Mouse (Mus musculus) midbrain, embryonic 11.5 days (tissue): Measurements from ENCODE around the gene Vdr. TPM values are rescaled to one million over a fixed set of nuclear protein-coding genes. Genes with fewer than 3 reads are reported as not detected.

Experiments used
- ATAC-seq: fragments of 200-750 bp; cut with Nextera tagmentation; 2 replicates; pipeline ENCODE4 v1.8.0; 2017; ENCODE audit warnings: moderate TSS enrichment, moderate library complexity; ENCODE audit not compliant: low FRiP score
- DNase-seq: peaks from one replicate; pipeline ENCODE4 v3.0.0; 2015; ENCODE audit warnings: low spot score; ENCODE audit errors: missing footprints
- H3K27ac ChIP-seq: fragments of 300-500 bp; sonication (generic); 2 replicates; pipeline ENCODE4 v1.5.1; 2014; ENCODE audit warnings: low read depth, low read length
- H3K27me3 ChIP-seq: fragments of 300-500 bp; sonication (generic); 2 replicates; pipeline ENCODE4 v1.6.1; 2014; ENCODE audit warnings: mild to moderate bottlenecking, low read length, moderate library complexity, mixed read lengths; ENCODE audit not compliant: control insufficient read depth, insufficient read depth
- H3K36me3 ChIP-seq: fragments of 300-500 bp; sonication (generic); 2 replicates; pipeline ENCODE4 v1.6.1; 2014; ENCODE audit warnings: mild to moderate bottlenecking, low read length, moderate library complexity, mixed read lengths; ENCODE audit not compliant: control insufficient read depth, insufficient read depth
- H3K4me1 ChIP-seq: fragments of 300-500 bp; sonication (generic); 2 replicates; pipeline ENCODE4 v1.6.1; 2014; ENCODE audit warnings: low read length; ENCODE audit not compliant: control insufficient read depth, insufficient read depth
- H3K4me2 ChIP-seq: fragments of 300-500 bp; sonication (generic); 2 replicates; pipeline ENCODE4 v1.6.1; 2014; ENCODE audit warnings: mild to moderate bottlenecking, moderate library complexity
- H3K4me3 ChIP-seq: fragments of 300-500 bp; sonication (generic); 2 replicates; pipeline ENCODE4 v1.5.1; 2014; ENCODE audit warnings: low read depth, low read length
- H3K9ac ChIP-seq: fragments of 300-500 bp; sonication (generic); 2 replicates; pipeline ENCODE4 v1.6.1; 2014; ENCODE audit warnings: low read length
- H3K9me3 ChIP-seq: fragments of 300-500 bp; sonication (generic); 2 replicates; pipeline ENCODE4 v1.6.1; 2016; ENCODE audit warnings: low read length; ENCODE audit not compliant: control insufficient read depth
- WGBS: fragments of 180-500 bp; shearing (Covaris S2); extraction: QIAGEN DNeasy Blood & Tissue Kit; methylation state at CpG from one replicate; pipeline ENCODE4 v1.1.7; 2014; 5-methylcytosine and 5-hydroxymethylcytosine counted together
- polyA plus RNA-seq: library from polyadenylated mRNA; unstranded; fragments of >200 nt; fragmentation: Nextera tagmentation; extraction: Ambion mirVana; gene quantifications from 2 replicates; pipeline ENCODE4 v1.2.1, GENCODE M21; 2014

Gene Vdr
- polyA plus RNA-seq, 1 experiment from 2014 or later, result 0.38 TPM

DNA sequence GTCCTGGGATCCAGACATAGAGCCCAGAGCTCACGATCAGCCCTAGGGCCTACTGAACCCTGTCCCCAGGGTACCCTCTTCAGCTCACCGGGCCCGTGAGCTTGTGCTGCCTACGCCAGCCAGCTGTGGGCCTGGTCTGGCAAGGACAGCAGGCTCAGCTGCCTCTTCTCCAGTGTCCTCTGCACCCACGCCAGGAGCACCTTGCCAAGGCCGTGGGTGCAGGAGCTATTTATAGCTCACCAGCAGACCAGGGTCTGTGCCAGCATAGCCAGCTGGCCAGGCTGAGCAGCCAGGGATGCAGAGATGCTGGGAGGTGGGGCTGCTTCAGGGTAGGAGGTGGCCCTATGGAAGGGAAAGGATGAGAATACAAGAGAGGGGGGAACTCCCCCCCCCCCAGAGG, 98.3 kb downstream of the Vdr start:
- no peak overlapping the region for H3K27ac ChIP-seq
- no peak overlapping the region for H3K4me3 ChIP-seq
- peaks cover 3% of the 10 kb centered on the region; the same call in 1 of the 2 replicates for H3K36me3 ChIP-seq
- 0 out of 2 replicates have a peak overlapping the region, but pooled peaks have one; percentile 12 for H3K9ac ChIP-seq
- ATAC-seq (no peak), DNase-seq (no peak)
- H3K9me3 ChIP-seq, result no peaks in the 10 kb centered on the region
- no peaks in the 10 kb centered on the region for H3K27me3 ChIP-seq
- WGBS, result 81% methylated on average over 6 of the region's 6 CpGs
- H3K4me1 ChIP-seq, result peaks cover 4% of the 10 kb centered on the region
- H3K4me2 ChIP-seq, result no peak overlapping the region

DNA sequence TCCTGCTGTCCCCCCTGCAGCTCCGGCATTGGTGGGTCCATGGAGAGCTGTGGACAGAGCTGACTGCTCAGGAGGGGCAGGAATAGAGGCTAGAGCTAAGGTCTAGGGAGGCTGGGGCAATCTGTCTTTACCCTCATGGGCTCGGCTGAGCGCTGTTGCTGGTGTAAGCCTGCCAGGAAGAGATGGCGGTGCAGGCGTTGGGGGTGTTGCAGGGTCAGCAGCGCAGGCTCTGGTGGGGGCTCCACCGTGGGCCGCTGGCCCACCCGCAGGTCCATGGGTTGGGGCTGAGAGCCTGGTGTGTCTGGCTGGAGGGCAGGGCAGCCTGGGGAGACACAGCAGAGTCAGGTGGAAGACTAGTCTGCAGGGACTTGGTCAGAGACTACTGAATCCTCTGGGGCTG, 99.1 kb downstream of the Vdr start:
- peaks cover 4% of the 10 kb centered on the region; the same call in 1 of the 2 replicates for H3K36me3 ChIP-seq
- H3K4me3 ChIP-seq, result no peak overlapping the region
- peaks cover 4% of the 10 kb centered on the region for H3K4me1 ChIP-seq
- ATAC-seq (no peak), DNase-seq (no peak)
- H3K9ac ChIP-seq, result no peak overlapping the region
- H3K4me2 ChIP-seq, result no peak overlapping the region
- H3K27ac ChIP-seq, result no peak overlapping the region
- H3K9me3 ChIP-seq, result no peaks in the 10 kb centered on the region
- H3K27me3 ChIP-seq, result no peaks in the 10 kb centered on the region
- 93% methylated on average over 9 of the region's 9 CpGs for WGBS

DNA sequence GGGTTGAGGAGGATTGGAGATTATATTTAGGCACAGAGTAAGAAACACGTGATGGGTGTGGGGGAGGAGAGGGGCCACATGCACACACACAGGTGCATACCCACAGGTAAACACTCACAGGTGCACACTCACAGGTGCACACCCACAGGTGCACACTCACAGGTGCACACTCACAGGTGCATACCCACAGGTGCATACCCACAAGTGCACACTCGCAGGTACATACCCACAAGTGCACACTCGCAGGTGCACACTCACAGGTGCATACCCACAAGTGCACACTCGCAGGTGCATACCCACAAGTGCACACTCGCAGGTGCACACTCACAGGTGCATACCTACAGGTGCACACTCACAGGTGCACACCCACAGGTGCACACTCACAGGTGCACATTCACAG, 100.0 kb downstream of the Vdr start:
- WGBS, result 90% methylated on average over 5 of the region's 5 CpGs

DNA sequence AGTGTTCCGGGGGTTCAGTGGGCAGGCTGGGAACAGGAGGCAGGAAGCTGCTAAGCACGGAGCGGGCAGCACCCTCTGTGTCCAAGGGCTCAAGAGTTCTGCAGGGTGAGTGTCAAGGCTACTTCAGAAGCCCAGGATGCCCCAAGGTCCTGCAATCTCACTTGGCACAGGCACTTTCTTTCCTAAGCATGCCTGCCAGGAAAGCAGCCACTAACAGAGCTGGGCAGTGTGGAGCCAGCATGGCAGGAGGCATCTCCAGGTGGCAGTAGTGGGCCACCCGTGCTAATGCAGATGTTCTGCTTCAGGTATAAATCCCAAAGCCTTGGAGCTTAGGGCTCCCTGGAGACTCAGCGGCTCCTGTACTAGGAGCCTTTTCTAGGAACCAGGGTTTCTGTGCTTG, 100.5 kb downstream of the Vdr start:
- H3K9ac ChIP-seq, result no peak overlapping the region
- ATAC-seq, result no peak
- H3K9me3 ChIP-seq, result no peaks in the 10 kb centered on the region
- H3K27me3 ChIP-seq, result no peaks in the 10 kb centered on the region
- no peak overlapping the region for H3K4me3 ChIP-seq
- no peak for DNase-seq
- WGBS, result 89% methylated on average over 5 of the region's 5 CpGs
- peaks cover 4% of the 10 kb centered on the region; the same call in 1 of the 2 replicates for H3K36me3 ChIP-seq
- H3K4me2 ChIP-seq, result no peak overlapping the region
- H3K27ac ChIP-seq, result no peak overlapping the region
- H3K4me1 ChIP-seq, result peaks cover 4% of the 10 kb centered on the region

More for the DNA sequence above, 100.0 kb downstream of the Vdr start:
- DNase-seq (no peak), ATAC-seq (no peak)
- Histone ChIP-seq H3K9ac (no peak overlapping the region), H3K4me1 (peaks cover 4% of the 10 kb centered on the region), H3K27me3 (no peaks in the 10 kb centered on the region), H3K4me3 (no peak overlapping the region), H3K36me3 (peaks cover 4% of the 10 kb centered on the region; the same call in 1 of the 2 replicates), H3K4me2 (no peak overlapping the region), H3K9me3 (no peaks in the 10 kb centered on the region), H3K27ac (no peak overlapping the region)

DNA sequence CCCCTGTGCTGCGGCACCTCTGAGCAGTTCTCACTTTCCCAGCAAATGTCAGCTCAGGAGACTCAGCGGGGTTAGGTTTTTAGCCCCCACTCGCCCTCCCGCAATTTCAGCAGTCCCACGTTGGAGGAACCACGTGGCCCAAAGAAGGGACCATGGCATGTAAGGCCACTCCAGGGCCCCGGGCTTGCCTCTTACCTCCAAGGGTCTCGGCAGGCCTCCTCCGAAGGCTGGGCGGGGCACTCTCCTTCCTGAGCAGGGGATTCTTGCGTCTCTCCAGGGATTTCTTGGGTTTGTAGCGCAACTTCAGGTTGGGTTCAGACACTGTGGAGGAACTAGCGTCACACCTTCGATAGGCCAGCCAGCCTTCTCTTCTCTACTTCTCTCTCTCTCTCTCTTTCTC, 101.2 kb downstream of the Vdr start:
- Histone ChIP-seq H3K4me2 (no peak overlapping the region), H3K27me3 (no peaks in the 10 kb centered on the region), H3K9ac (no peak overlapping the region), H3K9me3 (no peaks in the 10 kb centered on the region), H3K36me3 (peaks cover 4% of the 10 kb centered on the region; the same call in 1 of the 2 replicates), H3K4me3 (no peak overlapping the region), H3K4me1 (peaks cover 4% of the 10 kb centered on the region), H3K27ac (no peak overlapping the region)
- ATAC-seq, result no peak
- no peak for DNase-seq
- WGBS, result 86% methylated on average over 14 of the region's 14 CpGs

DNA sequence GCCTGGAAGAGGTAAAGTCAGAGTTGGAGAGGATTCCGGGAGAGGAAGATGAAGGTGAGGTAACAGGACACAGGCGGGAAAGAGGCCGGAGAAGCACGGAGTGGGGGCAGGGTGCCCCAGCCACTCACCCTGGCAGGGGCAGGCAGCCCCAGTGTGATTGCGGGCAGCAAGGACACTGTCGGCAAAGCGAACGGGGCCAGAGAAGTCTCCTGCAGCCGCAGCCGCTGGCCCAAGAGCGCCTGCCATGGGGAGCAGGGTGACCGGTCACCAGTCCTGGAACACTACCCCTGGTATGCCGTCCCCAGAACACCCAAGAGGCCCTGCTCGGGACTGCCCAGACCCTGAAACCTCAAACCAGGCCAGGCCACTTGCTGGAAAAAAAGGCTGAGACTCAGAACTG, 101.9 kb downstream of the Vdr start:
- Histone ChIP-seq H3K27me3 (no peaks in the 10 kb centered on the region), H3K9ac (no peak overlapping the region), H3K9me3 (no peaks in the 10 kb centered on the region), H3K36me3 (peaks cover 4% of the 10 kb centered on the region; the same call in 1 of the 2 replicates), H3K4me2 (no peak overlapping the region), H3K27ac (no peak overlapping the region), H3K4me1 (peaks cover 3% of the 10 kb centered on the region), H3K4me3 (no peak overlapping the region)
- DNase-seq (no peak), ATAC-seq (no peak)
- WGBS, result 81% methylated on average over 14 of the region's 14 CpGs

DNA sequence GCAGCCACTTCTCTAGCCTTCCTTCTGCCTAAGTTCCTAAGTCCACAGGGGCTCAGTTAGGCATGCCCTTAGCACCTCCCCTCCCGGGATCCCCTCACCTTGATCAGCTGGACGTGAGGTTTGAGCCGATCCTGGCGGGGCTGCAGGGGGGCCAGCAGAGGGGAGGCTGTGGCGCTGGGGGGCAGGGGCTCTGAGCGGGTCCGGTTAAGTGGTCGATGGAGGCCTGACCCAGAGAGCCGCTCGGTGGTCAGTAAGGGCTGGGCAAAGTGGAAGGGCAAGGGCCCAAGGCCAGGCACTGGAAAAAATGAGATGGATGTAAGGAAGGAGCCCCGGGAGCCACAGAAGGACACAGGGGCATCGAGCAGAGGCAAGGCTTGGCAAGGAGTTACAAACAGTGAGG, 102.6 kb downstream of the Vdr start:
- Histone ChIP-seq H3K9me3 (no peaks in the 10 kb centered on the region), H3K27me3 (no peaks in the 10 kb centered on the region), H3K36me3 (peaks cover 4% of the 10 kb centered on the region; the same call in 1 of the 2 replicates), H3K4me1 (no peaks in the 10 kb centered on the region), H3K9ac (no peak overlapping the region), H3K4me3 (no peak overlapping the region), H3K4me2 (no peak overlapping the region), H3K27ac (no peak overlapping the region)
- no peak for ATAC-seq
- WGBS, result 83% methylated on average over 12 of the region's 12 CpGs
- no peak for DNase-seq

Other genes with a start within 250 kb of the Vdr start
- gene Rpap3, start 204.8 kb downstream of the Vdr start, polyA plus RNA-seq, result 56.4 and 57.4 TPM in 2 replicates
- gene Endou, start 179.3 kb downstream of the Vdr start, polyA plus RNA-seq, result 0.18 and 0.32 TPM in 2 replicates
- 3.0 and 3.2 TPM in 2 replicates for gene Rapgef3, start 142.7 kb downstream of the Vdr start, polyA plus RNA-seq
- 32.6 and 33.6 TPM in 2 replicates for gene Slc48a1, start 132.1 kb downstream of the Vdr start, polyA plus RNA-seq
- 14.6 and 16.7 TPM in 2 replicates for gene Hdac7, start 66.1 kb downstream of the Vdr start, polyA plus RNA-seq
- gene Tmem106c, start 53.6 kb upstream of the Vdr start, polyA plus RNA-seq, result 60.4 and 62.7 TPM in 2 replicates
- 94.5 and 94.6 TPM in 2 replicates for gene Col2a1, start 94.1 kb upstream of the Vdr start, polyA plus RNA-seq
- gene Pfkm, start 182.0 kb upstream of the Vdr start, polyA plus RNA-seq, result 36.3 TPM in 2 replicates
- 46.2 and 47.6 TPM in 2 replicates for gene Senp1, start 183.1 kb upstream of the Vdr start, polyA plus RNA-seq